Mouse (Mus musculus) heart, adult 2 months (tissue): ENCODE data around the gene 4930402H24Rik.

Source experiments
- CTCF ChIP-seq: fragments of 200-600 bp; IDR thresholded peaks from 2 replicates; pipeline ENCODE4 v1.8.1; 2022; ENCODE audit warnings: antibody characterized with exemption, mild to moderate bottlenecking, moderate library complexity
- EP300 ChIP-seq: fragments of 200-500 bp; IDR thresholded peaks from 2 replicates; pipeline ENCODE4 v1.6.1; 2011; ENCODE audit warnings: low read depth, low read length, control low read depth; ENCODE audit not compliant: insufficient read depth

DNA sequence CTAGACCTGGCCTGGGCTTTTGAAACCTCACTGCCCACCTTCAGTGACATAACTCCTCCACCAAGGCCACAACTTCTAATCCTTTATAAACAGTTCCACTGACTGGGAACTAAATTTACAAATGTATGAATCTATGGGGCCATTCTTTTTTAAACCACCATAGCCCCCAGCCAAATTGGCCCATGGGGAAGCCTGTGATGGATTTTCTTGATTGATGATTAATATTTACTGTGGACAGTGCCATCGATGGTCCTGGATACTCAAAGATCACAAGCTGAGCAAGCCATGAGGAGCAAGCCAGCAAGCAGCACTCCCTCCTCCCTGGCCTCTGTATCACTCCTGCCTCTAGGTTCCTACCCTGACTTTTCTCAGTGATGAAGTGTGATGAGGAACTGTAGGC is 11.5 kb upstream of the 4930402H24Rik start:
- TF ChIP-seq EP300 = no peak
- no peak for TF ChIP-seq CTCF
